Mouse (Mus musculus): ENCODE measurements around the gene Vmn1r135.
"Not testable (repeated sequence)": the region's sequence is repeated elsewhere in the genome, so short reads cannot be mapped to it uniquely, and the experiment has no call there.

Gene Vmn1r135

GRCm38 (mm10) chr7:21832051-21832450 lies at the start of gene Vmn1r135:
Gene Vmn1r135, plus strand, starts transcription at chr7:21832351.
- not testable (repeated sequence) for DNase-seq (ENCODE audit: low read depth)

GRCm38 (mm10) chr7:21796628-21797027 lies 35.5 kb upstream of the Vmn1r135 start, which contains the start of gene Gm4177:
Gene Gm4177, minus strand, starts transcription at chr7:21796728.
- not testable (repeated sequence) for DNase-seq (ENCODE audit: low read depth)

- DNase-seq (ENCODE audit: low read depth), result not testable (repeated sequence)
Measured at GRCm38 (mm10) chr7:21844167-21844566, 12.0 kb downstream of the Vmn1r135 start, which contains the start of gene Gm5725. Gene Gm5725, minus strand, starts transcription at chr7:21844267.

Data from fibroblast of lung, adult 2 months (primary cell).